Mouse (Mus musculus) limb, embryonic 14.5 days (tissue): ENCODE data around the gene Wipf3. TPM values are rescaled to one million over a fixed set of nuclear protein-coding genes. Genes with fewer than 3 reads are reported as not detected.

Experiments used
- ATAC-seq: fragments of 200-750 bp; cut with Nextera tagmentation; 2 replicates; pipeline ENCODE4 v1.8.0; 2017; ENCODE audit warnings: low read depth, moderate number of reproducible peaks, moderate TSS enrichment; ENCODE audit not compliant: low FRiP score
- DNase-seq: peaks from one replicate; pipeline ENCODE4 v3.0.0-alpha.2; 2015; ENCODE audit warnings: low spot score
- H3K27ac ChIP-seq: fragments of 300-500 bp; sonication (generic); replicated peaks from 2 replicates; pipeline ENCODE4 v1.5.1; 2014; ENCODE audit warnings: low read depth, mild to moderate bottlenecking, low read length, moderate library complexity, mixed read lengths
- H3K27me3 ChIP-seq: fragments of 300-500 bp; sonication (generic); 2 replicates; pipeline ENCODE4 v1.6.1; 2014; ENCODE audit warnings: low read length, mixed read lengths; ENCODE audit not compliant: control insufficient read depth, insufficient read depth
- H3K36me3 ChIP-seq: fragments of 300-500 bp; sonication (generic); 2 replicates; pipeline ENCODE4 v1.6.1; 2014; ENCODE audit warnings: mild to moderate bottlenecking, low read length, moderate library complexity, mixed read lengths; ENCODE audit not compliant: control insufficient read depth, insufficient read depth
- H3K4me1 ChIP-seq: fragments of 300-500 bp; sonication (generic); 2 replicates; pipeline ENCODE4 v1.6.1; 2014; ENCODE audit warnings: antibody characterized with exemption, low read length, mixed read lengths; ENCODE audit not compliant: control insufficient read depth, insufficient read depth
- H3K4me2 ChIP-seq: fragments of 300-500 bp; sonication (generic); replicated peaks from 2 replicates; pipeline ENCODE4 v1.6.1; 2014; ENCODE audit warnings: low read depth, mild to moderate bottlenecking, low read length, moderate library complexity; ENCODE audit not compliant: severe bottlenecking
- H3K4me3 ChIP-seq: fragments of 300-500 bp; sonication (generic); replicated peaks from 2 replicates; pipeline ENCODE4 v1.5.1; 2014; ENCODE audit warnings: low read length
- H3K9ac ChIP-seq: fragments of 300-500 bp; sonication (generic); 2 replicates; pipeline ENCODE4 v1.6.1; 2014; ENCODE audit warnings: mild to moderate bottlenecking, low read depth, low read length, moderate library complexity; ENCODE audit not compliant: severe bottlenecking
- H3K9me3 ChIP-seq: fragments of 300-500 bp; sonication (generic); 2 replicates; pipeline ENCODE4 v1.6.1; 2016; ENCODE audit warnings: low read length; ENCODE audit not compliant: control insufficient read depth
- POLR2A ChIP-seq: fragments of 200-500 bp; IDR thresholded peaks from 2 replicates; pipeline ENCODE4 v1.8.0; 2012; ENCODE audit warnings: inconsistent platforms, mild to moderate bottlenecking, moderate library complexity, borderline replicate concordance; ENCODE audit not compliant: insufficient read depth, insufficient read length; ENCODE audit errors: extremely low read depth
- WGBS: fragments of 180-500 bp; shearing (Covaris S2); extraction: QIAGEN DNeasy Blood & Tissue Kit; methylation state at CpG from one replicate; pipeline ENCODE4 v1.1.7; 2014; 5-methylcytosine and 5-hydroxymethylcytosine counted together
- polyA plus RNA-seq, 2 experiments: library from polyadenylated mRNA; depleted of rRNA in 1 of 2; stranded (reverse) in 1 of 2; unstranded in 1 of 2; fragments of >200 nt; fragmentation: Nextera tagmentation in 1 of 2; extraction: Ambion mirVana in 1 of 2; gene quantifications; 2 replicates each; pipeline versions ENCODE4 v1.2.1 to v1.2.3; 2012 to 2014

Wipf3 gene
- polyA plus RNA-seq, 2 experiments, result 1.8 to 5.6 TPM

DNA sequence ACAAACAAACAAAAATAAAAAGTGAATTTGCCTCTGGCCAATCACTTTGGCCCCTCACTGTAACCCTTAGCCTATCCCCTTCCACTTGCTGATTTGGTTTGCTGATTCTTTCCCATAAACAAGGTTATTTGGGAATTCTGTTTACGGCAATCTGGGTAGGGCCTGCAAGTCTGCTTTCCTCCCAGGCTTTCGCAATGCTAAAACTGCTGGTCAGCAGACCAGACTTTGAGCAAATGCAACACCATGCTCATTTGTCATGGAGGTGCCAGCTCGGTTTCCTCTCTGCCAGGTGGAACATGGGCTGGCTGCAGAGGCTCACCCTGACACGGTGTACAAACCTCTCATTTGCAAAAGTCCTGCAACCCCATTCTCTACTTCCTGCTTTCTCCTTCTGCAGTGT is 19.0 kb upstream of the Wipf3 start:
- Histone ChIP-seq H3K9me3 (no peaks in the 10 kb centered on the region; the same call in 1 of the 2 replicates), H3K36me3 (no peaks in the 10 kb centered on the region), H3K27ac (no peak overlapping the region), H3K4me3 (no peak overlapping the region), H3K4me1 (no peaks in the 10 kb centered on the region), H3K27me3 (no peaks in the 10 kb centered on the region), H3K4me2 (no peak overlapping the region), H3K9ac (no peak overlapping the region)
- DNase-seq (no peak), ATAC-seq (no peak)
- 65% methylated on average over 4 of the region's 4 CpGs for whole genome bisulfite sequencing
- no peak for TF ChIP-seq POLR2A

DNA sequence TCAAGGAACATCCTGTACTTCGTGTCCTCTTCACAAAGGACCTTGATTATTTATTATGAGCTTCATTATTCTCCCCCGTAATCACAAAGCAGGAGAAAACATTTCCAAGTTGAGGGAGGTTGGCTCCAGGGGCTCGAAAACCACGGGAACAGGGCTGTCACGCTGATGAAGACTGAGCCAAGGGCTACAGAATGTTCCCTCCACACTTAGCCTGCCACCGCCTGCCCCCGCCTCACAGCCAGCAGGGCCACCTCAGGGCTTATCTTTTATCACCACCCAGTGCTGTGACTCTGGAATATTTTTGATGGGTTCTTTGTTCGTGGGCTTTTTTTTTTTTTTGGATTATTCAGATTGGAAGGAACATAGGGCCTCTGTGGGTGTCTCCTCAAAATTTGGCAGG is 17.8 kb upstream of the Wipf3 start:
- Histone ChIP-seq H3K36me3 (no peaks in the 10 kb centered on the region), H3K4me1 (no peaks in the 10 kb centered on the region), H3K27ac (no peak overlapping the region), H3K9me3 (no peaks in the 10 kb centered on the region), H3K9ac (no peak overlapping the region), H3K4me3 (no peak overlapping the region), H3K27me3 (no peaks in the 10 kb centered on the region), H3K4me2 (no peak overlapping the region)
- DNase-seq, result no peak
- WGBS, result 76% methylated on average over 8 of the region's 8 CpGs
- TF ChIP-seq POLR2A, result no peak
- ATAC-seq, result no peak

DNA sequence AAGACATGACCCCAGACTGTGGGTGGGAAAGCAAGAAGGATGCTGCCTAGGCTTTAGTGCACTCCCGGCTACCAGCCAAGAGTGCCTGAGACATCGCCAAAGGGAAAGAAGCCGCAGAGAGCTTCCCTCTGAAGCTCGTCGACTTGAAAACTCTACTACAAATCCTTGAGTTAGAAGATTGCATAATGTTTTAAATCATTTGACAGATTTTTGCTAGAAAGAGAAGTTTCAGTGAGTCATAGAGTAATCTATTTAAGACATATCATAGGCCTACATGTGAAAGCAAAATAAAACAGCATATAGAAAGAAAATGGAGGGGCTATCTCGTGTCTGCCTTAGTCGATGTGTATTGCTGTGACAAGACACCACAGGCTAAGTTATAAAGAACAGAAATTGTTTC is 16.5 kb upstream of the Wipf3 start:
- Histone ChIP-seq H3K27me3 (no peaks in the 10 kb centered on the region), H3K9me3 (no peaks in the 10 kb centered on the region), H3K27ac (no peak overlapping the region), H3K36me3 (no peaks in the 10 kb centered on the region), H3K4me2 (no peak overlapping the region), H3K4me3 (no peak overlapping the region), H3K9ac (no peak overlapping the region), H3K4me1 (no peaks in the 10 kb centered on the region)
- DNase-seq (no peak), ATAC-seq (no peak)
- WGBS, result 78% methylated on average over 7 of the region's 7 CpGs
- no peak for TF ChIP-seq POLR2A

DNA sequence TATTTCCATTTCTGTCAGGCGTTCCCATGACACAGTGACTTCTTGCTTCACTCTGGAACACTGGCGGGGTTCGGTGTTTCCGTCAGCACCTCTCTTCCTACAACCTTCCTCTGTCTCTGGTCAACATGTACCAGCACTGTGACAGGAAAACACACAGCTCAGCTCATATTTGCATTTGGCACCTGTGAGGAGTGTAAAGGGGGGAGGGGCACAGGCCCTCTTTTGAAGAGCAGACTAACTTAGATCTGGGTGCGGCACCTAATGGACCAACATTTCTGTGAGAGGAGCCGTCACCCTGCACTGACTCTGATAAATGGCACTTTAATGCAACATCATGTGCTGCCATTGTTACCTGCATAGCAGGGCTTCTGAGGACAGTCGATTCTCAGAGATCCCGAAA is 4.2 kb upstream of the Wipf3 start:
- WGBS, result 80% methylated on average over 8 of the region's 8 CpGs
- H3K4me1 ChIP-seq, result peaks cover 8% of the 10 kb centered on the region; the same call in 1 of the 2 replicates
- no peak for ATAC-seq

GRCm38 (mm10) chr6:54428850-54429446 is 455 bp upstream of the Wipf3 start:
- H3K27ac ChIP-seq, result no peak overlapping the region
- H3K9me3 ChIP-seq, result no peaks in the 10 kb centered on the region
- no peaks in the 10 kb centered on the region for H3K36me3 ChIP-seq
- H3K27me3 ChIP-seq, result peaks cover 31% of the 10 kb centered on the region; the same call in 1 of the 2 replicates
- ATAC-seq, result 0 out of 2 replicates have a peak, but pooled peaks have one; percentile 19
- H3K4me2 ChIP-seq, result peak overlapping the region; percentile 98
- DNase-seq, result no peak
- peak overlapping the region; percentile 53 for H3K4me3 ChIP-seq
- peaks cover 12% of the 10 kb centered on the region; the same call in 1 of the 2 replicates for H3K4me1 ChIP-seq
- peak overlapping the region; percentile 58 for H3K9ac ChIP-seq
- TF ChIP-seq POLR2A, result no peak
- 3% methylated on average over 14 of the region's 14 CpGs for WGBS

More for the DNA sequence above, 4.2 kb upstream of the Wipf3 start:
- Histone ChIP-seq H3K27ac (no peak overlapping the region), H3K4me2 (no peak overlapping the region), H3K4me3 (no peak overlapping the region), H3K9ac (no peak overlapping the region), H3K9me3 (no peaks in the 10 kb centered on the region), H3K27me3 (peaks cover 21% of the 10 kb centered on the region; the same call in 1 of the 2 replicates), H3K36me3 (no peaks in the 10 kb centered on the region)
- DNase-seq, result no peak
- no peak for TF ChIP-seq POLR2A

DNA sequence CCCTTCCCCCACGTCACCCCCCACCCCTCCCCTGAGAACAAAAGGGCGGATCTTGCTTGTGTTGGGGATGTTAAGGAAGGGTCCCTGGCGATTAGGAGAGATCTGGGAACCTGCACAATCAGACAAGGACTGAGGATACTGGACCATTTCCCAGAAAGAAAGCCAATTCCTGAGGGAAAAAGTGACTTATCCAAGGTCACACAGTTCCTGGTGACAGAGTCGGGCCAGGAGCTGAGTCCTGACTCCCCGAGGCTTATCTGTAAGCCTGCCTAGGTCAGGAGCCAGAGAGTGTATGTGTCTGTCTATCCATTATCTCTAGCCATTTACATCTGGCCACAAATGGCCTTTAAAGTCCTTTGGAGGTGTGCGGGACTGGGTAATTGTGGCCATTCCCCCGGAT is 818 bp downstream of the Wipf3 start:
- DNase-seq (no peak), ATAC-seq (no peak)
- H3K4me3 ChIP-seq, result peak overlapping the region; percentile 53
- peak overlapping the region; percentile 58 for H3K9ac ChIP-seq
- no peaks in the 10 kb centered on the region for H3K9me3 ChIP-seq
- 38% methylated on average over 7 of the region's 7 CpGs for WGBS
- H3K27me3 ChIP-seq, result peaks cover 31% of the 10 kb centered on the region; the same call in 1 of the 2 replicates
- H3K4me1 ChIP-seq, result peaks cover 12% of the 10 kb centered on the region; the same call in 1 of the 2 replicates
- no peak overlapping the region for H3K27ac ChIP-seq
- TF ChIP-seq POLR2A, result no peak
- H3K36me3 ChIP-seq, result no peaks in the 10 kb centered on the region
- H3K4me2 ChIP-seq, result peak overlapping the region; percentile 98
